Mouse (Mus musculus): ENCODE results near the gene Phxr2.

DNA sequence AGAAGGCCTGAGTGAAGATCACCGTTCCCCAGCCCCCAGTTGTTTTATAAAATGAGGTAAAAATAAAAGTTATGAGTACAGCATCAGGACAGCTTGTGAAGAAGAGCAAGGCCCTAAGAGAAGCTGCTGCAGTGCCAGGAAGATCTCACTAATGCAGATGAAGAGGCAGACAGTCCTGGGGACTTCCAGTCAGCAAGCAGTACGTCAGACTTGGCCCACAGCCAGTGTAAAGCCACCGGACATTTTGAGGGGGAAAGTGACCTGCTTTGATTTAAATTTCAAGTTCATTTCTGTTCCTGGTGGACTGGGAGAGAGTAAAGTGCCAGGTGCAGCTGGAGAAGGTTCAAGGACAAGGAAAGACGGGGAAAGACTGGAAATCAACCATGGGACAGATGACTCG lies 10.2 kb upstream of the Phxr2 start:
- TF ChIP-seq CTCF (IDR thresholded peaks at IDR 0.05; ENCODE audit: insufficient read depth, low read length) (no peak), POLR2A (IDR thresholded peaks at IDR 0.05; ENCODE audit: borderline replicate concordance, extremely low read depth, low read depth, low read length) (no peak)

All from lung, adult 2 months (tissue).